Mouse (Mus musculus) forebrain, embryonic 14.5 days (tissue): Measurements from ENCODE around the gene Fam216a. TPM values are rescaled to one million over a fixed set of nuclear protein-coding genes. Genes with fewer than 3 reads are reported as not detected.

ENCODE experiments used
- ATAC-seq: fragments of 200-750 bp; cut with Nextera tagmentation; 2 replicates; pipeline ENCODE4 v1.8.0; 2017; ENCODE audit warnings: mild to moderate bottlenecking, moderate library complexity
- DNase-seq: peaks from one replicate; pipeline ENCODE4 v3.0.0-alpha.2; 2015; ENCODE audit warnings: low spot score
- H3K27ac ChIP-seq: fragments of 300-500 bp; sonication (generic); 2 replicates; pipeline ENCODE4 v1.5.1; 2014; ENCODE audit warnings: low read depth, mild to moderate bottlenecking, control low read depth, low read length, moderate library complexity
- H3K27me3 ChIP-seq: fragments of 300-500 bp; sonication (generic); replicated peaks from 2 replicates; pipeline ENCODE4 v1.6.1; 2014; ENCODE audit warnings: low read length, control low read depth, mixed read lengths; ENCODE audit not compliant: control insufficient read depth, insufficient read depth
- H3K36me3 ChIP-seq: fragments of 300-500 bp; sonication (generic); 2 replicates; pipeline ENCODE4 v1.6.1; 2014; ENCODE audit warnings: low read length, control low read depth; ENCODE audit not compliant: control insufficient read depth, insufficient read depth
- H3K4me1 ChIP-seq: fragments of 300-500 bp; sonication (generic); 2 replicates; pipeline ENCODE4 v1.6.1; 2014; ENCODE audit warnings: antibody characterized with exemption, low read length, control low read depth; ENCODE audit not compliant: control insufficient read depth, insufficient read depth
- H3K4me2 ChIP-seq: fragments of 300-500 bp; sonication (generic); 2 replicates; pipeline ENCODE4 v1.6.1; 2014; ENCODE audit warnings: mild to moderate bottlenecking, control low read depth, low read length
- H3K4me3 ChIP-seq: fragments of 300-500 bp; sonication (generic); 2 replicates; pipeline ENCODE4 v1.5.1; 2014; ENCODE audit warnings: low read depth, low read length, control low read depth
- H3K9ac ChIP-seq: fragments of 300-500 bp; sonication (generic); 2 replicates; pipeline ENCODE4 v1.6.1; 2014; ENCODE audit warnings: mild to moderate bottlenecking, low read length, control low read depth, moderate library complexity
- H3K9me3 ChIP-seq: fragments of 300-500 bp; sonication (generic); replicated peaks from 2 replicates; pipeline ENCODE4 v1.6.1; 2016; ENCODE audit warnings: low read length, control low read depth, mixed read lengths; ENCODE audit not compliant: control insufficient read depth
- WGBS: fragments of 180-500 bp; shearing (Covaris S2); extraction: QIAGEN DNeasy Blood & Tissue Kit; methylation state at CpG from one replicate; pipeline ENCODE4 v1.1.7; 2014; 5-methylcytosine and 5-hydroxymethylcytosine counted together
- polyA plus RNA-seq: library from polyadenylated mRNA; unstranded; fragments of >200 nt; fragmentation: Nextera tagmentation; extraction: Ambion mirVana; gene quantifications from 2 replicates; pipeline ENCODE4 v1.2.1, GENCODE M21; 2014

Fam216a gene
- polyA plus RNA-seq, 1 experiment from 2014 or later = 157 TPM

DNA sequence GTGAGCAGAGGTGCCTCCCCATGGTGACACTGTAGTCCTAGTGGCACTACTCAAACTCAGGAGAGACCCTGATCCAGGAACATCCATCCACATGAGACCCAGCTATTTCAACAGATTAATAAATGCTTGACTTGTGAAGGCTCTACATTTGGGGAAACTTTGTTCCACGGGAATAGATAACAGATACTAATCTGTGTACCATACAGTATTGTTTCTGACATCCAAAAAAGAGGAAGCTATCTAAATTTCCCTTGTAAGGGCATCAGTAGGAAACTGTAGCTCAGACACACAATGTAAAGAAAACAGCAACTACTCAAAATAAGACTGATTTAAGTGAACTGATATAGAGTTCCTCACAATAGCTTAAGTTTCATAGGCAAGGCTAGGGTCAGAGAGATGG lies 29.3 kb downstream of the Fam216a start:
- no peak overlapping the region for H3K9ac ChIP-seq
- no peaks in the 10 kb centered on the region for H3K4me1 ChIP-seq
- no peak overlapping the region for H3K4me3 ChIP-seq
- DNase-seq = no peak
- H3K27me3 ChIP-seq = no peaks in the 10 kb centered on the region
- no peak overlapping the region for H3K27ac ChIP-seq
- no peak for ATAC-seq
- H3K36me3 ChIP-seq = no peaks in the 10 kb centered on the region
- H3K4me2 ChIP-seq = no peak overlapping the region
- 95% methylated on average over 1 of the region's 1 CpGs for WGBS
- H3K9me3 ChIP-seq = 0 out of 2 replicates have a peak, but pooled peaks cover 2% of the 10 kb centered on the region

GRCm38 (mm10) chr5:122336554-122337294 lies 35.4 kb downstream of the Fam216a start:
- Histone ChIP-seq H3K27me3 (no peaks in the 10 kb centered on the region), H3K4me1 (no peaks in the 10 kb centered on the region), H3K36me3 (no peaks in the 10 kb centered on the region), H3K9me3 (no peaks in the 10 kb centered on the region), H3K27ac (no peak overlapping the region), H3K9ac (no peak overlapping the region), H3K4me2 (no peak overlapping the region), H3K4me3 (no peak overlapping the region)
- ATAC-seq = no peak
- DNase-seq = no peak
- 94% methylated on average over 7 of the region's 7 CpGs for WGBS

GRCm38 (mm10) chr5:122334682-122335081 lies 37.5 kb downstream of the Fam216a start:
- 72% methylated on average over 3 of the region's 3 CpGs for WGBS
- DNase-seq = no peak
- Histone ChIP-seq H3K27me3 (no peaks in the 10 kb centered on the region), H3K4me2 (no peak overlapping the region), H3K4me1 (no peaks in the 10 kb centered on the region), H3K4me3 (no peak overlapping the region), H3K36me3 (no peaks in the 10 kb centered on the region), H3K9me3 (no peaks in the 10 kb centered on the region), H3K27ac (no peak overlapping the region), H3K9ac (no peak overlapping the region)
- ATAC-seq = no peak

DNA sequence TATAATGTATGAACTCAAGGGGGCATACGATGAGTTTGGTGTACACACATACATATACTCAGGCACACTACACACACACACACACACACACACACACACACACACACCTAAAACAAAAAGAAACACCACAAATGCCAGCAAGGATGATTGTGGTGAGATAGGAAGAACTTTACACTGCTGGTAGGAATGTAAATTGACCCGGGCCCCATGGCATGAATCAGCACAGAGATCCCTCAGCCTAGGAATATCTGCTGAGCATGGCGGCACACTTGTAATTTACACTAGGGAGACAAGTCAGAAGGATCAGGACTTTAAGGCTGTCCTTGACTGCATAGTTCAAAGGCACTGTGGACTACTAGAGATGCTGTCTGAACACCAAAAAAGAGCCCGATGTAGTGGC lies 41.9 kb downstream of the Fam216a start:
- no peak for DNase-seq
- Histone ChIP-seq H3K27ac (no peak overlapping the region), H3K36me3 (peaks cover 14% of the 10 kb centered on the region), H3K9ac (no peak overlapping the region), H3K4me2 (no peak overlapping the region), H3K4me3 (no peak overlapping the region), H3K27me3 (no peaks in the 10 kb centered on the region), H3K9me3 (no peaks in the 10 kb centered on the region), H3K4me1 (no peaks in the 10 kb centered on the region)
- WGBS = 91% methylated on average over 4 of the region's 4 CpGs
- ATAC-seq = no peak

GRCm38 (mm10) chr5:122327283-122327682 lies 44.9 kb downstream of the Fam216a start:
- no peaks in the 10 kb centered on the region for H3K27me3 ChIP-seq
- no peak for ATAC-seq
- no peaks in the 10 kb centered on the region for H3K4me1 ChIP-seq
- no peak overlapping the region for H3K9ac ChIP-seq
- H3K36me3 ChIP-seq = peaks cover 29% of the 10 kb centered on the region
- no peak overlapping the region for H3K4me2 ChIP-seq
- no peaks in the 10 kb centered on the region for H3K9me3 ChIP-seq
- 77% methylated on average over 3 of the region's 3 CpGs for WGBS
- H3K27ac ChIP-seq = no peak overlapping the region; the same call in 1 of the 2 replicates
- no peak overlapping the region for H3K4me3 ChIP-seq
- DNase-seq = no peak

DNA sequence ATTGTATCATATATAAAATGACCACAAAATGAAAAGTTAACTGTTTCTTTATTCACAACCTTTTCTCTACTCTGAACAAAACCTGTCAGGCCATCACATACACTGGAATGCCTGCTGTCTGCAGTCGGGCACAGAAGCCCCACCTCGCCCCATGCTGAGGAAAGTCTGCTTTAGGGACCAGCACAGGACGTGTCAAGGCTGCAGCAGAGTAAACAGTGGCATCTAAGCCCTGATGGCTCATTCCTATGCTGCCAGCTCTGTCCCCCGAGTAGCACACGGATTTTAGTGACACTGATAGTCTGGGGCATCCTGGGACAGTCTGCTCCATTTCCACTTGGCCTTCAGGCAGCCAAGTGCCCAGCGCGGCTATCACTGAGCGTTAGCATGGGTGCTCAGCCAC lies 46.7 kb downstream of the Fam216a start:
- Histone ChIP-seq H3K9me3 (no peaks in the 10 kb centered on the region), H3K4me2 (no peak overlapping the region), H3K27ac (no peak overlapping the region), H3K4me3 (no peak overlapping the region), H3K27me3 (no peaks in the 10 kb centered on the region), H3K36me3 (peaks cover 45% of the 10 kb centered on the region), H3K9ac (no peak overlapping the region), H3K4me1 (no peaks in the 10 kb centered on the region)
- ATAC-seq (no peak), DNase-seq (no peak)
- WGBS = 87% methylated on average over 8 of the region's 8 CpGs

DNA sequence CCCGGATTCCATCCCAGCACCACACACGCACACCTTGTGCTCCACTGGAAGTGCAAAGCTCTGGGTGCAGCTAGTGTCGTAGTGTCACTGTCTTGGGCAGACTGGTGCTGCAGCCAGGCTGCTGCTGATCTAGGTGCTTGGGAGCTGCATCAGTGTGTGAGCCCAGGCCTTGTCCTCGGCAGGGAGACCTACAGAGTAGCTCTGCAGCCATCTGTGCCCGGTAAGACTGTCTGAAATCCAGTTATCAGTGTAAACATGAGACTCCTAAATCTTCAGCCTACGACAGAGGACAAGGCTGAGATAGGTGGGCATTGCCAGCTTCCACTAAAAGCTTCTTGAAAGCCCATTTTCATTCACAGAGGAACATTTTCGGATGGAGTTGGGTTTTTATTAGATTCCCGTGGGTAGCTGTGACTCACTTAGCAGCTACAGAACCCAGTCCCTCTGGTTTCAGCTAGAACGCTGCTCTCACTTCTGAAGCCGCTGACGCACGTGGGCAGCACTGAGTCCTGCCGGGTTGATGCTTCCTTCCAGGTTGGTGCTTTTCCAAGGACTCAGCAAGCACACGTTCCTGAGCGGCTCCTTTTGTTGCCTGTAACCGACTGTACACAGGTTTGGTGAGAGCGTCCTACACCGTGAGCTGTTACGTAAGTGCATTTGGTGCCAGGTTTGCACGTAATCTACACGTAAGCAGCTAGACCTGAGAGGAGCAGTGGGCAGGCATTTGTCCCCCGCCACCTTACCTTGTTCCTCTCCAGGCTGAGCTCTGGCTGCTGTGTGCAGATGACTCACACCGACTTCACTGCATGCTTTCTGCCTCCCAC lies 47.3 kb downstream of the Fam216a start:
- H3K4me1 ChIP-seq = no peaks in the 10 kb centered on the region
- no peak for DNase-seq
- H3K27me3 ChIP-seq = no peaks in the 10 kb centered on the region
- H3K9me3 ChIP-seq = no peaks in the 10 kb centered on the region
- WGBS = 90% methylated on average over 23 of the region's 23 CpGs
- H3K4me2 ChIP-seq = no peak overlapping the region
- no peak overlapping the region for H3K4me3 ChIP-seq
- no peak overlapping the region for H3K9ac ChIP-seq
- H3K36me3 ChIP-seq = peaks cover 51% of the 10 kb centered on the region
- ATAC-seq = no peak
- H3K27ac ChIP-seq = no peak overlapping the region

DNA sequence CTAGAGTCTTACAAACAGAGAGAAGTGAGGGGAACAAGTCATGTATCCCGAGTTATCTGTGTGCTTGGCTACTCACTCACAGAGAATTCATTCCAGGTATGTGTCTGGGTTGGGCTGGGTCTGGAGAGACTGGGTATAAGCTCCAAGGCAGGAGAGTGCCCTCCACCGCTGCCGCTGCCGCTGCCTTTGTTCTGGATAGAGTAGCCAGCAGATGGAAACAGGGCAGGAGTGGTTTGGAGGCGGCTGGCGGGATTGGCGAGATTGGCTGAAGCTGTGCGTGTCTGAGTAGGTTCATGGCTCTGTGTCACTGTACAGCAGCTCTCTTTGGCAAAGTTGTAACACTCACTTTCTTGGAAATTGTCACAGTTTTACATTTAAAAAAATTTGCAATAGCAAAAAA lies 48.6 kb downstream of the Fam216a start:
- Histone ChIP-seq H3K9ac (no peak overlapping the region), H3K4me1 (no peaks in the 10 kb centered on the region), H3K9me3 (no peaks in the 10 kb centered on the region), H3K27ac (no peak overlapping the region), H3K4me3 (no peak overlapping the region), H3K36me3 (peaks cover 55% of the 10 kb centered on the region), H3K27me3 (no peaks in the 10 kb centered on the region), H3K4me2 (no peak overlapping the region)
- 62% methylated on average over 8 of the region's 8 CpGs for WGBS
- DNase-seq (no peak), ATAC-seq (no peak)

DNA sequence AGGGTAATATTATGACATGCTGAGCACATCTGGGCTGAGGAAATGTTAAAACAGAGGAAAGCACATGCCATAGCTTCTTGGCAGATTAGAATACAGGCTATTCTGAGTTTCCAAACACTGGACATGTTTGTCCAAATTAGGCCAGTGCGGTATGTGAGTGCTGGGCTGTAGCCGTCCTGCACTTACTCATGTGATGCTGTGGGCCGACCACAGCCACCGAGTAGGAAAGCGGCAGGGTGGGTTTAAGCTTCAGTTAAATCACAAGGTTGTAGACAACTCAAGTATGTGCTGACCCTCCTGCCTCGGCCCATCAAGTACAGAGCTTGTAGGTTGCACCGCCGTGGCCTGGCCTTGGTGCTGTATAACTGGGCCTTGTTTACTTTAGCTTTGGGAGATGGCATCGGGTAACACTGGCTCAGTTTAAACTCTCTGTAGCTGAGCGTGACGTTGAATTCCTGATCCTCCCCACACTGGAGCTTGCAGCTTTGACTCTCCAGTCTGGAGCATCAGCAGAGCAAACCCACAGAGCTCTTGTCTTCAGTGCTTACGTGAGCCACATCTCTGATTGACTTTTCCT lies 51.9 kb downstream of the Fam216a start:
- WGBS = 89% methylated on average over 12 of the region's 12 CpGs
- H3K27ac ChIP-seq = no peak overlapping the region
- no peak for DNase-seq
- no peaks in the 10 kb centered on the region for H3K4me1 ChIP-seq
- no peak overlapping the region for H3K4me2 ChIP-seq
- no peak for ATAC-seq
- no peak overlapping the region for H3K4me3 ChIP-seq
- H3K9ac ChIP-seq = no peak overlapping the region
- H3K36me3 ChIP-seq = peaks cover 46% of the 10 kb centered on the region
- no peaks in the 10 kb centered on the region for H3K9me3 ChIP-seq
- H3K27me3 ChIP-seq = no peaks in the 10 kb centered on the region
